Mouse (Mus musculus): Measurements from ENCODE around the gene Man1a. TPM values are rescaled to one million over a fixed set of nuclear protein-coding genes. Genes with fewer than 3 reads are reported as not detected.
A peak's percentile ranks its signal among the peaks of the same experiment; 100 is the strongest.

Man1a gene
- polyA plus RNA-seq, 1 experiment from 2014 or later = 10.3 TPM

GRCm38 (mm10) chr10:54059092-54059496 lies 17.3 kb downstream of the Man1a start:
- H3K36me3 ChIP-seq (ENCODE audit: insufficient read depth, low read length) = no peaks in the 10 kb centered on the region
- DNase-seq (ENCODE audit: low spot score) = peak; percentile 27
- no peak overlapping the region for H3K4me3 ChIP-seq (replicated peaks; ENCODE audit: low read depth, low read length)
- ATAC-seq (replicated peaks; ENCODE audit: low FRiP score, low read depth) = no peak
- H3K9ac ChIP-seq (ENCODE audit: low read depth, low read length) = no peak overlapping the region
- no peaks in the 10 kb centered on the region for H3K4me1 ChIP-seq (replicated peaks; ENCODE audit: insufficient read depth, low read length)
- WGBS = 19% methylated on average over 3 of the region's 3 CpGs
- no peak overlapping the region for H3K27ac ChIP-seq
- no peaks in the 10 kb centered on the region for H3K27me3 ChIP-seq (ENCODE audit: insufficient read depth, low read length)
- no peak for TF ChIP-seq CTCF (IDR thresholded peaks at IDR 0.05; ENCODE audit: low read depth)
- no peaks in the 10 kb centered on the region for H3K9me3 ChIP-seq (replicated peaks; ENCODE audit: low read length)
- H3K4me2 ChIP-seq (ENCODE audit: low read length) = no peak overlapping the region

DNA sequence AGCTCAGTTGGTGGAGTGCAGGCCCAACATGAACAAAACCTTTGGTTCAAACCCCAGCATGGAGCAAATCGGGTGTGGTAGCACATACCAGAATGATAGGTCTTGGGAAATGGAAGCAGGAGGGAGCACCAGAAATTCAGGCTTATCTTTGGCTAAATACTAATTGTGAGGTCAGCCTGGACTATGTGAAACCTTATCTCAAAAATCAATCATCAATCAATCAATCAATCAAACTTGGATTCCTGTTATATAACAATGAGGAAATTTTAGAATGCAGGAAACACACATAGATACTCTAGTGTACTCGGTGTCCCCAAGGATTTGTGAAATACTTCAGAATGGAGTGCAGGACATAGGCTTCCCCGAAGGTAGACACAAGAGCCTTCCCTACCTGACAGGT lies 17.8 kb downstream of the Man1a start:
- DNase-seq (ENCODE audit: low spot score) (no peak), ATAC-seq (replicated peaks; ENCODE audit: low FRiP score, low read depth) (no peak)
- no peak overlapping the region for H3K9ac ChIP-seq (ENCODE audit: low read depth, low read length)
- no peak overlapping the region for H3K4me2 ChIP-seq (ENCODE audit: low read length)
- no peak for TF ChIP-seq CTCF (IDR thresholded peaks at IDR 0.05; ENCODE audit: low read depth)
- no peaks in the 10 kb centered on the region for H3K9me3 ChIP-seq (replicated peaks; ENCODE audit: low read length)
- WGBS = 67% methylated on average over 3 of the region's 3 CpGs
- no peak overlapping the region for H3K27ac ChIP-seq
- H3K4me3 ChIP-seq (replicated peaks; ENCODE audit: low read depth, low read length) = no peak overlapping the region
- H3K4me1 ChIP-seq (replicated peaks; ENCODE audit: insufficient read depth, low read length) = no peaks in the 10 kb centered on the region
- no peaks in the 10 kb centered on the region for H3K27me3 ChIP-seq (ENCODE audit: insufficient read depth, low read length)
- H3K36me3 ChIP-seq (ENCODE audit: insufficient read depth, low read length) = no peaks in the 10 kb centered on the region

DNA sequence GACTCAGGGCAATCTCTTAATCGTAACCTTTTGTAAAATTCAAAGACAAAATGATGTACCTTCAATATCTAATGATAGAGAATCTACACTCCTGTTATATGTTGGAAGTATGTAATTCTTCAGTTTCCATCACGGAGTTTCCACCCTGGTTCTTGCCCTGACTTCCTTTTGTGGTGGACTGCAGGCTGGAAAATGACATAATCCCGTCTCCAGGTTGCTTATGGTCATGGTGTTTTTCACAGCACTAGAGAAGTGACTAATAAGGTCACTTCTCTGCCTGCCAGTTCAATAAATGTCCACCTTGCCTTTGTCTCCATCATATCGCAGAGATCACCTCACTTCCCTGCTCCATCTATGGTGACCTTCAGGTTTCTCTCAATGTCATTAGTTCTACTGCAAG lies 22.2 kb downstream of the Man1a start:
- ATAC-seq (replicated peaks; ENCODE audit: low FRiP score, low read depth) = no peak
- no peak for TF ChIP-seq CTCF (IDR thresholded peaks at IDR 0.05; ENCODE audit: low read depth)
- no peak overlapping the region for H3K4me3 ChIP-seq (replicated peaks; ENCODE audit: low read depth, low read length)
- 89% methylated on average over 4 of the region's 4 CpGs for WGBS
- no peak for DNase-seq (ENCODE audit: low spot score)
- H3K36me3 ChIP-seq (ENCODE audit: insufficient read depth, low read length) = no peaks in the 10 kb centered on the region
- no peak overlapping the region for H3K4me2 ChIP-seq (ENCODE audit: low read length)
- no peak overlapping the region for H3K9ac ChIP-seq (ENCODE audit: low read depth, low read length)
- H3K9me3 ChIP-seq (replicated peaks; ENCODE audit: low read length) = no peaks in the 10 kb centered on the region
- H3K27ac ChIP-seq = no peak overlapping the region
- H3K4me1 ChIP-seq (replicated peaks; ENCODE audit: insufficient read depth, low read length) = no peaks in the 10 kb centered on the region
- no peaks in the 10 kb centered on the region for H3K27me3 ChIP-seq (ENCODE audit: insufficient read depth, low read length)

DNA sequence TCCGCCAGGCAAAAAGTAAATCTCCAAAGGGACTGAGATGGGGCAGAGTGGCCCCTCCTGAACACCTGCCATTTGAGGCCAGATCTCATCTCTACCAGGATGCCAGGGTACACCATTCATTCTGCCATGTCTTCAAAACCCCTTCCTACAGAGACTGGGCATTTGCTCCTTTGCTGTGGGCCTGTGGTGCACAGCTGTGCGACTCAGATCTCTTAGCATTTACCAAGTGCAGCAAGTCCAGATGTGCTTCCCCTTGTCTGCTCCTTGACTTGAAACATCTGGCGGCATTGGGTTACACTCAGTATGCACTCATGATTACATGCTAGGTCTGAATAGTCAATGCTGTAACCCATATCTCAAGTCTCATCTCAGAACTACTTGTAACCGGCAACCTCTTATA lies 28.5 kb downstream of the Man1a start:
- ATAC-seq (replicated peaks; ENCODE audit: low FRiP score, low read depth) = no peak
- H3K9ac ChIP-seq (ENCODE audit: low read depth, low read length) = no peak overlapping the region
- no peak overlapping the region for H3K4me3 ChIP-seq (replicated peaks; ENCODE audit: low read depth, low read length)
- no peak overlapping the region for H3K27ac ChIP-seq
- H3K27me3 ChIP-seq (ENCODE audit: insufficient read depth, low read length) = no peaks in the 10 kb centered on the region
- H3K4me1 ChIP-seq (replicated peaks; ENCODE audit: insufficient read depth, low read length) = no peaks in the 10 kb centered on the region
- no peak for DNase-seq (ENCODE audit: low spot score)
- no peak for TF ChIP-seq CTCF (IDR thresholded peaks at IDR 0.05; ENCODE audit: low read depth)
- H3K4me2 ChIP-seq (ENCODE audit: low read length) = no peak overlapping the region
- 68% methylated on average over 4 of the region's 4 CpGs for WGBS
- H3K9me3 ChIP-seq (replicated peaks; ENCODE audit: low read length) = no peaks in the 10 kb centered on the region
- no peaks in the 10 kb centered on the region for H3K36me3 ChIP-seq (ENCODE audit: insufficient read depth, low read length)

- DNase-seq (ENCODE audit: low spot score) (no peak), ATAC-seq (replicated peaks; ENCODE audit: low FRiP score, low read depth) (no peak)
- Histone ChIP-seq H3K9ac (ENCODE audit: low read depth, low read length) (no peak overlapping the region), H3K4me1 (replicated peaks; ENCODE audit: insufficient read depth, low read length) (no peaks in the 10 kb centered on the region), H3K4me3 (replicated peaks; ENCODE audit: low read depth, low read length) (no peak overlapping the region), H3K36me3 (ENCODE audit: insufficient read depth, low read length) (no peaks in the 10 kb centered on the region), H3K27ac (no peak overlapping the region), H3K4me2 (ENCODE audit: low read length) (no peak overlapping the region), H3K27me3 (ENCODE audit: insufficient read depth, low read length) (no peaks in the 10 kb centered on the region), H3K9me3 (replicated peaks; ENCODE audit: low read length) (no peaks in the 10 kb centered on the region)
- TF ChIP-seq CTCF (IDR thresholded peaks at IDR 0.05; ENCODE audit: low read depth) = no peak
- WGBS = 91% methylated on average over 3 of the region's 3 CpGs
Measured at GRCm38 (mm10) chr10:54043358-54043757, 33.1 kb downstream of the Man1a start.

DNA sequence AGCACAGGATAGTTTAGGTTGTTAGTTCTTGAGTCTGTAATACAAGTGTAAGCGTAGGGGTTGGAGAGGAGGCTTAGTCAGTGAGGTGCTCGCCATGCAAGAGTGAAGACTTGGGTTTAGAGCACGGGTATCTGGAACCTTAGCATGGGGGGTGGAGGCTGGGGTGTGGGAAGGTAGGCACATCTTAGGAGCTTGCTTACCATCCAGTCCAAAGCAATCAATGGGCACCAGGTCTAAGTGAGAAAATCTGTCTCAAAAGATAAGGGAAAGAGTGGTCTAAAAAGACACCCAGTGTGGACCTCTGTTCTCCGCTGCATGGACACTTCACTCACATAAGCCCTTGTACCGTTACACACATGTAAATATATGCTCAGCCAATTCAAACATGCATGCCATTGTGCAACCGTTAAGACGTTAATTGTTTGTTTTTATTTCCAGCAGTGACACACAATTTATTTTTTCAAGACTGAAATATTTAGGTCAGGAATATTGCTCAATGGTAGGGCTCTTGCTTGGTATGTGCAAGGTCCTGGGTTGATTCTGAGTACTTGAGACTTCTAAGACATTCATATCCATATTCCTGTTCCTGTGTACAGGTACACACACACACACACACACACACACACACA lies 34.1 kb downstream of the Man1a start:
- Histone ChIP-seq H3K27ac (no peak overlapping the region), H3K4me1 (replicated peaks; ENCODE audit: insufficient read depth, low read length) (no peaks in the 10 kb centered on the region), H3K9me3 (replicated peaks; ENCODE audit: low read length) (no peaks in the 10 kb centered on the region), H3K36me3 (ENCODE audit: insufficient read depth, low read length) (no peaks in the 10 kb centered on the region), H3K27me3 (ENCODE audit: insufficient read depth, low read length) (no peaks in the 10 kb centered on the region), H3K4me3 (replicated peaks; ENCODE audit: low read depth, low read length) (no peak overlapping the region), H3K9ac (ENCODE audit: low read depth, low read length) (no peak overlapping the region), H3K4me2 (ENCODE audit: low read length) (no peak overlapping the region)
- DNase-seq (ENCODE audit: low spot score) = no peak
- 80% methylated on average over 7 of the region's 7 CpGs for WGBS
- TF ChIP-seq CTCF (IDR thresholded peaks at IDR 0.05; ENCODE audit: low read depth) = no peak
- no peak for ATAC-seq (replicated peaks; ENCODE audit: low FRiP score, low read depth)

Measured in kidney, postnatal 0 days (tissue).